Mouse (Mus musculus) ovary, postnatal 36 days (tissue): ENCODE measurements around the gene Cdx2.

Source experiments
- DNase-seq: peaks from one replicate; pipeline ENCODE4 v3.0.0; 2022; ENCODE audit warnings: low spot score, mixed read lengths

Cdx2 gene

GRCm38 (mm10) chr5:147292506-147293120 is 14.5 kb downstream of the Cdx2 start:
- no peak for DNase-seq

GRCm38 (mm10) chr5:147291764-147292505 is 15.1 kb downstream of the Cdx2 start:
- no peak for DNase-seq

- no peak for DNase-seq
Observed at GRCm38 (mm10) chr5:147284365-147284764, 22.7 kb downstream of the Cdx2 start.

GRCm38 (mm10) chr5:147277547-147277925 is 29.5 kb downstream of the Cdx2 start:
- no peak for DNase-seq

GRCm38 (mm10) chr5:147276701-147277546 is 30.1 kb downstream of the Cdx2 start:
- DNase-seq = no peak

- no peak for DNase-seq
Observed at GRCm38 (mm10) chr5:147275761-147276160, 31.3 kb downstream of the Cdx2 start.

- no peak for DNase-seq
Observed at GRCm38 (mm10) chr5:147274174-147275141, 32.6 kb downstream of the Cdx2 start.

- DNase-seq = no peak
Observed at GRCm38 (mm10) chr5:147272808-147273345, 34.2 kb downstream of the Cdx2 start.

- no peak for DNase-seq
Observed at GRCm38 (mm10) chr5:147272046-147272807, 34.8 kb downstream of the Cdx2 start.

GRCm38 (mm10) chr5:147270673-147271655 is 36.1 kb downstream of the Cdx2 start:
- DNase-seq = no peak

GRCm38 (mm10) chr5:147269926-147270672 is 37.0 kb downstream of the Cdx2 start, which contains the start of gene Pdx1:
Pdx1 (plus strand) TSS chr5:147269959.
- DNase-seq = no peak

- no peak for DNase-seq
Observed at GRCm38 (mm10) chr5:147269371-147269770, 37.7 kb downstream of the Cdx2 start.

GRCm38 (mm10) chr5:147268728-147269127 is 38.3 kb downstream of the Cdx2 start:
- DNase-seq = no peak

GRCm38 (mm10) chr5:147267434-147267833 is 39.6 kb downstream of the Cdx2 start:
- DNase-seq = no peak

- no peak for DNase-seq
Observed at GRCm38 (mm10) chr5:147263945-147264344, 43.1 kb downstream of the Cdx2 start.

GRCm38 (mm10) chr5:147261899-147262541 is 45.0 kb downstream of the Cdx2 start:
- DNase-seq = no peak

- DNase-seq = no peak
Observed at GRCm38 (mm10) chr5:147260778-147261177, 46.3 kb downstream of the Cdx2 start.

- DNase-seq = no peak
Observed at GRCm38 (mm10) chr5:147260189-147260588, 46.9 kb downstream of the Cdx2 start.
